Mouse (Mus musculus): ENCODE data around the gene Ccl7.

GRCm38 (mm10) chr11:82035857-82036256 is 9.7 kb upstream of the Ccl7 start:
- TF ChIP-seq MAFK (IDR thresholded peaks at IDR 0.05; ENCODE audit: insufficient read depth, low read depth, low read length) (no peak), ZNF384 (IDR thresholded peaks at IDR 0.05; ENCODE audit: low read depth, low read length) (no peak), HCFC1 (IDR thresholded peaks at IDR 0.05; ENCODE audit: borderline replicate concordance, insufficient read depth, low read length) (no peak), ZC3H11A (IDR thresholded peaks at IDR 0.05; ENCODE audit: borderline replicate concordance, low read depth, low read length) (no peak), CHD2 (IDR thresholded peaks at IDR 0.05; ENCODE audit: low read depth, low read length) (no peak)

Data from ES-E14 (cell line).